Mouse (Mus musculus) A20 (cell line): Measurements from ENCODE around the gene Ntsr1.

Source experiments
- DNase-seq: peaks from one replicate; pipeline ENCODE4 v3.0.0-alpha.2; 2011; ENCODE audit warnings: low read depth, low spot score

The Ntsr1 gene

GRCm38 (mm10) chr2:180556470-180556869, 56.7 kb downstream of the Ntsr1 start:
- no peak for DNase-seq

- peak; percentile 54 for DNase-seq
Observed at GRCm38 (mm10) chr2:180560245-180560644, 60.5 kb downstream of the Ntsr1 start.

GRCm38 (mm10) chr2:180562146-180562545, 62.4 kb downstream of the Ntsr1 start:
- DNase-seq, result no peak

- DNase-seq, result no peak
Observed at GRCm38 (mm10) chr2:180563296-180563695, 63.5 kb downstream of the Ntsr1 start.

- DNase-seq, result peak; percentile 44
Observed at GRCm38 (mm10) chr2:180563841-180564240, 64.1 kb downstream of the Ntsr1 start.

- DNase-seq, result peak; percentile 83
Observed at GRCm38 (mm10) chr2:180566240-180566913, 66.6 kb downstream of the Ntsr1 start.

GRCm38 (mm10) chr2:180569028-180569643, 69.4 kb downstream of the Ntsr1 start:
- DNase-seq, result no peak

- peak; percentile 84 for DNase-seq
Observed at GRCm38 (mm10) chr2:180576482-180576881, 76.7 kb downstream of the Ntsr1 start.

GRCm38 (mm10) chr2:180578686-180579085, 78.9 kb downstream of the Ntsr1 start:
- peak; percentile 81 for DNase-seq

GRCm38 (mm10) chr2:180581002-180581401, 81.2 kb downstream of the Ntsr1 start, which contains the start of gene Mrgbp:
TSS of gene Mrgbp (plus strand) at chr2:180581304.
- DNase-seq, result no peak

GRCm38 (mm10) chr2:180582481-180583153, 82.8 kb downstream of the Ntsr1 start:
- DNase-seq, result peak; percentile 96

- DNase-seq, result peak; percentile 55
Observed at GRCm38 (mm10) chr2:180583154-180583507, 83.4 kb downstream of the Ntsr1 start.

GRCm38 (mm10) chr2:180588736-180589122, 89.0 kb downstream of the Ntsr1 start:
- no peak for DNase-seq

GRCm38 (mm10) chr2:180589123-180589831, 89.5 kb downstream of the Ntsr1 start, which contains the start of gene Ogfr:
TSS of gene Ogfr (plus strand) at chr2:180589245.
- DNase-seq, result peak; percentile 89
